Mouse (Mus musculus): ENCODE measurements around the gene Taf1d. TPM values are rescaled to one million over a fixed set of nuclear protein-coding genes. Genes with fewer than 3 reads are reported as not detected.

Gene Taf1d
- polyA plus RNA-seq, 1 experiment: 35.7 TPM

- TF ChIP-seq POLR2A (IDR thresholded peaks at IDR 0.05; ENCODE audit: borderline replicate concordance, insufficient read depth, low read length): no peak
- TF ChIP-seq CTCF (IDR thresholded peaks at IDR 0.05; ENCODE audit: borderline replicate concordance, insufficient read depth, low read depth, low read length): no peak
- H3K4me3 ChIP-seq (replicated peaks; ENCODE audit: insufficient read depth, low read depth, low read length): peak overlapping the region; percentile 90
- no peaks in the 10 kb centered on the region for H3K27me3 ChIP-seq (ENCODE audit: control insufficient read depth, insufficient read depth, low read length)
- peak overlapping the region; percentile 70 for H3K27ac ChIP-seq (ENCODE audit: insufficient read depth, low read length)
- DNase-seq: no peak
- 8% methylated on average over 18 of the region's 19 CpGs for WGBS
- H3K4me1 ChIP-seq (ENCODE audit: control insufficient read depth, insufficient read depth, low read length): peaks cover 6% of the 10 kb centered on the region; the same call in 1 of the 2 replicates
Measured at GRCm38 (mm10) chr9:15279139-15279648, 26.8 kb upstream of the Taf1d start.

DNA sequence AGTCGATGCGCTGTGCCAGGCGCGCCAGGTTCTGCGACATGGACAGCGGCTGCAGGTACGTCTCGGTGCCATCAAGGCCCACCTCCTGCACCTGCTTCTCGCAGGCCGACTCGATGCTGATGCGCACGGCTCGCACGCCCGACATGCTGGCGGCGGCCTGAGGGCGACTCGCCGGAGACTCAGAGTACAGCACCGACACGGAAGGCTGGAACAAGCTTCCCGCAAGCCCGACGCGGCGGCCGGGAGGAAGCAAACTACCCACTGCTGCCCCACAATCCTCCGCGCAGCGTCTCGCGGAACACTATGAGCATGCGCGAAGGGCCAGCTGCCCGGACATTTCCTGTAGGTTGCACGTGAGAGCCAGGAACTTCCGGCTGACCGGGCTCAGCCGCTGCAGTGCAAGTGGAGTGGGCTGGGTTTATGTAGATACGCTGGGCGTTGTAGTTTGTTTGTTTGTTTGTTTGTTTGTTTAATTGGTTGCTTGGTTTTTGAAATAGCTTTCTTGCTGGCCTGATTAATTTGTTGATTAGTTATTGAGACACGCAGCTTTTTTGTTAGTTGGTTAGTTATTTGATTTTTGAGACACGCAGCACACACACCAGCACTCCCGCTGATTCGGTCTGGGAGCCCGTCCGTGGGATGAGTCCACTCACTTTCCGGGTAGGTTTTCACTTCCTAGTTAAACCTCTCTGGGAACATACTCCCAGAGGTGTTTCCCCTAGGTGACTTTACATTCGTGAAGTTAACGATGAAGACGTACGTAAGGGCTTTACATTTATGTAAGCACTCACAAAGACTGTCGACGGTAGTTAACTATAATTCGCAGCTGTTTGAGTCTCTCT is 26.1 kb upstream of the Taf1d start, which contains the start of gene Med17:
TSS of gene Med17 (minus strand) at position 283 of the 842 bp plus-strand sequence.
- peak within 1 kb of the TSS; percentile 70 for H3K27ac ChIP-seq (ENCODE audit: insufficient read depth, low read length)
- under 1% methylated on average over 57 of the region's 57 CpGs for WGBS
- DNase-seq: peak; percentile 95
- peaks cover 6% of the 10 kb centered on the region; the same call in 1 of the 2 replicates for H3K4me1 ChIP-seq (ENCODE audit: control insufficient read depth, insufficient read depth, low read length)
- H3K4me3 ChIP-seq (replicated peaks; ENCODE audit: insufficient read depth, low read depth, low read length): peak within 1 kb of the TSS; percentile 90
- H3K27me3 ChIP-seq (ENCODE audit: control insufficient read depth, insufficient read depth, low read length): no peaks in the 10 kb centered on the region
- TF ChIP-seq POLR2A (IDR thresholded peaks at IDR 0.05; ENCODE audit: borderline replicate concordance, insufficient read depth, low read length) (peak; percentile 88; the same call in 1 of the 2 replicates), CTCF (IDR thresholded peaks at IDR 0.05; ENCODE audit: borderline replicate concordance, insufficient read depth, low read depth, low read length) (no peak)

DNA sequence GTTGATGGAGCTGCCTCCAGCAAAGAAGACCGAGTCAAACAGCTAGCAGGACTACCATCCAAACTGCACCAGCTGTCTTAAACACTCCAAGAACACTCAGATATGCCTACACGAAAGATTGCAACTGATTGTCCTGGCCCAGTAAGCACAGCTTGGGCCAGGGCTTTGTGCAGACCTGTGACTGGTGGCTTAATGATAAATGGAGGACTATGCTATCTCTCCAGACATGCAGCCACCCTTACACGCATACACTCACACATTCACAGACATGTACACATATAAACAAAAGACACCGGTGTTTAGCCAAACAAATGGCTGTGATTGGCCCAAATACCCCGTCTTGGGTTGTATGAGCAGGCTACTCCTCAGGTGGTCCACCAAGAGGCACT is 25.5 kb upstream of the Taf1d start:
- TF ChIP-seq POLR2A (IDR thresholded peaks at IDR 0.05; ENCODE audit: borderline replicate concordance, insufficient read depth, low read length) (no peak), CTCF (IDR thresholded peaks at IDR 0.05; ENCODE audit: borderline replicate concordance, insufficient read depth, low read depth, low read length) (no peak)
- Histone ChIP-seq H3K4me3 (replicated peaks; ENCODE audit: insufficient read depth, low read depth, low read length) (peak overlapping the region; percentile 90), H3K27me3 (ENCODE audit: control insufficient read depth, insufficient read depth, low read length) (no peaks in the 10 kb centered on the region), H3K27ac (ENCODE audit: insufficient read depth, low read length) (no peak overlapping the region), H3K4me1 (ENCODE audit: control insufficient read depth, insufficient read depth, low read length) (peaks cover 6% of the 10 kb centered on the region; the same call in 1 of the 2 replicates)
- DNase-seq: peak in 1 of 2 experiments; percentile 19
- WGBS: 41% methylated on average over 5 of the region's 5 CpGs

DNA sequence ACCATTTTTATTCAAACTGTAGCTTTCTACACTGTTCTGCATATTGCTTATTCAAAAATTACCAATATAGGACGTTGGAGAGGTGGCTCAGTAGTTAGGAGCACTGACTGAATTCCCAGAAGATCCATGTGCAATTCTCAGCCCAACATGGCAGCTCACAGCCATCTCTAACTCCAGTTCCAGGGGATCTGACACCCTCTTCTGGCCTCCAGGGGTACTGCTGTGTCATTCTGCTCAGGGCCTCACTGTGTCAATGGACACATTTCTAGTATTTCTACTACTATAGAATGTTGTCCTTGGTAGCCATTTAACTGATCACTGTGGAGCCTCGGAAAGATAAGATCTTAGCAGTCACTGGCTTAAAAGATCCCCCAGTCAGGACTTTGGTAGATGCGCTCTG is 20.6 kb upstream of the Taf1d start:
- H3K4me3 ChIP-seq (replicated peaks; ENCODE audit: insufficient read depth, low read depth, low read length): no peak overlapping the region
- TF ChIP-seq CTCF (IDR thresholded peaks at IDR 0.05; ENCODE audit: borderline replicate concordance, insufficient read depth, low read depth, low read length) (peak; percentile 10; the same call in 1 of the 2 replicates), POLR2A (IDR thresholded peaks at IDR 0.05; ENCODE audit: borderline replicate concordance, insufficient read depth, low read length) (no peak)
- no peak for DNase-seq
- H3K4me1 ChIP-seq (ENCODE audit: control insufficient read depth, insufficient read depth, low read length): peaks cover 3% of the 10 kb centered on the region; the same call in 1 of the 2 replicates
- H3K27ac ChIP-seq (ENCODE audit: insufficient read depth, low read length): no peak overlapping the region
- H3K27me3 ChIP-seq (ENCODE audit: control insufficient read depth, insufficient read depth, low read length): no peaks in the 10 kb centered on the region
- WGBS: 71% methylated on average over 3 of the region's 3 CpGs

DNA sequence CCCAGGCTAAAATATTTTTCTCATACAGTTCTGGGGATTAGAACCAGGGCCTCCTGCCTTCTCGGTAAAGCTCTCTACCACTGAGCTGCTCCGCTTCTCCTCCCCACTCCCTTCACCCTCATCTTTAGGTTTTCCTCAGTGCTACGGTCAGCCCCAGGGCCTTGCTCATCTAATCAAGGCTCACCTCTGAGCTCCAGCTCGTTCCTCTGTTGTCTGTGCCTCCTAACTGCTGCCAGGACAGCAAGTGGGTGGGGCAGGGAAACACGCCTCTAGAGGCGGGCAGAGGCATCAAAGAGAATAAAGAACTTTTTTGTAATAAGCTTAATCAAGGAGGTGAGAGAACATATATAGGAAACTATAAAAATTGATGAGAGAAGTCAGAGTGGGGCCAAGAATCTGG is 18.2 kb upstream of the Taf1d start:
- no peaks in the 10 kb centered on the region for H3K27me3 ChIP-seq (ENCODE audit: control insufficient read depth, insufficient read depth, low read length)
- 55% methylated on average over 6 of the region's 6 CpGs for WGBS
- no peak overlapping the region for H3K27ac ChIP-seq (ENCODE audit: insufficient read depth, low read length)
- no peaks in the 10 kb centered on the region for H3K4me1 ChIP-seq (ENCODE audit: control insufficient read depth, insufficient read depth, low read length)
- TF ChIP-seq CTCF (IDR thresholded peaks at IDR 0.05; ENCODE audit: borderline replicate concordance, insufficient read depth, low read depth, low read length) (no peak), POLR2A (IDR thresholded peaks at IDR 0.05; ENCODE audit: borderline replicate concordance, insufficient read depth, low read length) (no peak)
- H3K4me3 ChIP-seq (replicated peaks; ENCODE audit: insufficient read depth, low read depth, low read length): no peak overlapping the region
- no peak for DNase-seq

- Histone ChIP-seq H3K4me1 (ENCODE audit: control insufficient read depth, insufficient read depth, low read length) (no peaks in the 10 kb centered on the region), H3K4me3 (replicated peaks; ENCODE audit: insufficient read depth, low read depth, low read length) (no peak overlapping the region), H3K27me3 (ENCODE audit: control insufficient read depth, insufficient read depth, low read length) (no peaks in the 10 kb centered on the region), H3K27ac (ENCODE audit: insufficient read depth, low read length) (no peak overlapping the region)
- TF ChIP-seq CTCF (IDR thresholded peaks at IDR 0.05; ENCODE audit: borderline replicate concordance, insufficient read depth, low read depth, low read length): no peak
- no peak for TF ChIP-seq POLR2A (IDR thresholded peaks at IDR 0.05; ENCODE audit: borderline replicate concordance, insufficient read depth, low read length)
- WGBS: 86% methylated on average over 3 of the region's 3 CpGs
- DNase-seq: no peak
Measured at GRCm38 (mm10) chr9:15288402-15288801, 17.6 kb upstream of the Taf1d start.

DNA sequence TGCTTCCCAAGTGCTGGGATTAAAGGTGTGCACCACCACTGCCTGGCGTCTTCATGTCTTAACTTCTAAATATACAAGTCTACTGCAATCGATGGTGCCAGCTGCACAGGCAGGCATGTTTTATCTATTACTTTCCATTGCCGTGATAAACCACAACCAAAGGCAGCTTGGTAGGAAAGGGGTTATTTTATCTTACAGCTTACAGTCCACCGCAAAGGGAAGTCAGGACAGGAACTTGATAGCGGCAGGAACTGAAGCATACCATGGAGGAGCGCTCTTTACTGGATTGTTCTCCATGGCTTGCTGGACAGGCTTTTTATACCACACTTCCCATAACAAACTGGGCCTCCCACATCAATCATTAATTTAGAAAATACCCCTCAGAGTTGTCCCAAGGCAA is 16.8 kb upstream of the Taf1d start:
- Histone ChIP-seq H3K27me3 (ENCODE audit: control insufficient read depth, insufficient read depth, low read length) (no peaks in the 10 kb centered on the region), H3K27ac (ENCODE audit: insufficient read depth, low read length) (no peak overlapping the region), H3K4me1 (ENCODE audit: control insufficient read depth, insufficient read depth, low read length) (no peaks in the 10 kb centered on the region), H3K4me3 (replicated peaks; ENCODE audit: insufficient read depth, low read depth, low read length) (no peak overlapping the region)
- no peak for DNase-seq
- WGBS: 90% methylated on average over 6 of the region's 6 CpGs
- no peak for TF ChIP-seq CTCF (IDR thresholded peaks at IDR 0.05; ENCODE audit: borderline replicate concordance, insufficient read depth, low read depth, low read length)
- TF ChIP-seq POLR2A (IDR thresholded peaks at IDR 0.05; ENCODE audit: borderline replicate concordance, insufficient read depth, low read length): no peak

- Histone ChIP-seq H3K27ac (ENCODE audit: insufficient read depth, low read length) (no peak overlapping the region), H3K4me3 (replicated peaks; ENCODE audit: insufficient read depth, low read depth, low read length) (no peak overlapping the region), H3K4me1 (ENCODE audit: control insufficient read depth, insufficient read depth, low read length) (no peaks in the 10 kb centered on the region), H3K27me3 (ENCODE audit: control insufficient read depth, insufficient read depth, low read length) (no peaks in the 10 kb centered on the region)
- TF ChIP-seq CTCF (IDR thresholded peaks at IDR 0.05; ENCODE audit: borderline replicate concordance, insufficient read depth, low read depth, low read length): no peak
- no peak for TF ChIP-seq POLR2A (IDR thresholded peaks at IDR 0.05; ENCODE audit: borderline replicate concordance, insufficient read depth, low read length)
- 88% methylated on average over 7 of the region's 7 CpGs for WGBS
- DNase-seq: no peak
Measured at GRCm38 (mm10) chr9:15297112-15297511, 8.9 kb upstream of the Taf1d start.
